Comparison of ENCODE assay signal across 8 mouse cellular contexts in the genomic region with DNA sequence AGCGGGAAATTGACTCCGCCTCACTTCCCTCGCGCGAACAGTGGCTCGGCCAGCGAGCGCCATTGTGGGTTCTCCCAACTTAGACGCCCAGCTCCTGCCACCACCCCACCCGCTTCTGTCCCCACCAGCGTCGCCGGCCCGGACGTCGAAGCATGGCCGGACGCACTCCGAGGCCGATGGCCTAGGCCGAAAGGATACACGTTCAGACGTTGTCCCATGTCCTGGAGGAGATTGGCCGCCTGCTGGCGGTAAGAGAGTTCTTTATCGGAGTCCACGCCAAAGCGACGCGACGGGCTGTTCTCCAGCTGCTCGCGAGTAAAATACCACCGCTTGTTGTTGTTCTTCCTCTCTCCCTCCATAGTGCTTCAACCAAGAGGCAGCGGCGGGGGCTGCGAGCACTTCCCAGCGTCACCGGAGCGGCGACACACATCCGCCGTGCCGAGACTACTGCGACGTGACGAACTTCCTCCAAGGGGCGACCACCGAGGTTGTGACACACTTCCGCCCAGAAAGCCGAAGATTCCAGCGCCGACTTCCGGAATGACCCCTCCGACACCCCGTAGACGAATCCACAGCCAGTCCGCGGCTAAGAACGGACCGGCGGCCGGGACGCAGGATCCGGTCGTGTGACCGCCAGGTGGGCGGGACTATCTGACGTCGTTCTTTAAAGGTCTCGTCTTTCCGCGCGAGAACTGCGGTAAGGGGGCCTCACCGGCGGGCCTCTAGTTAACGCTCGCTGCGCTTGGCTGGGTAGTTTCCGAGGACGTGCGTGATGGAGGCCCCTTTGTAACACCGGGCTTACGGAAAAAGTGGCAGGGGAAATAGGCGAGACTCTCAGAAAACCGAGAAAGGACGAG. TPM values are rescaled to one million over a fixed set of nuclear protein-coding genes. Genes with fewer than 3 reads are reported as not detected.
DNase-seq lines count a peak whose midpoint lies in the region; ATAC-seq and TF ChIP-seq lines count a peak whose summit lies in the region.

No protein-coding gene starts in this region.

- H3K79me3 ChIP-seq in C2C12 (ENCODE audit: low read depth): peaks cover 63% of the 10 kb centered on the region

- peak overlapping the region; percentile 88 for H3ac ChIP-seq in C2C12 (ENCODE audit: control insufficient read depth, insufficient read length, low read depth)
- peak overlapping the region; percentile 76 for H3ac ChIP-seq in myocyte (ENCODE audit: control insufficient read depth, insufficient read length)

- H3K27me3 ChIP-seq in C2C12 (ENCODE audit: control insufficient read depth, insufficient read depth, insufficient read length) (no peaks in the 10 kb centered on the region), myocyte (ENCODE audit: control insufficient read depth, insufficient read depth, insufficient read length) (no peaks in the 10 kb centered on the region)
- H3K27me3 ChIP-seq in erythroblast, embryonic 14.5 days (ENCODE audit: control insufficient read depth): no peaks in the 10 kb centered on the region
- H3K27me3 ChIP-seq in heart, embryonic 11.5 days (ENCODE audit: control insufficient read depth, insufficient read depth, low read length): no peaks in the 10 kb centered on the region
- no peaks in the 10 kb centered on the region for H3K27me3 ChIP-seq in kidney, embryonic 16.5 days (ENCODE audit: insufficient read depth, low read length)
- no peaks in the 10 kb centered on the region for H3K27me3 ChIP-seq in liver, adult 2 months (ENCODE audit: control insufficient read depth, insufficient read depth, low read length)
- H3K27me3 ChIP-seq in splenic B cell, adult 2 months (ENCODE audit: control insufficient read depth, insufficient read depth, low read length, poor library complexity, severe bottlenecking): no peaks in the 10 kb centered on the region

- DNase-seq in brain, embryonic 14.5 days (ENCODE audit: low read depth): peak; percentile 100
- peak; percentile 94 for DNase-seq in liver, adult 2 months (ENCODE audit: extremely low read depth, low read depth, low spot score)
- peak; percentile 100 for DNase-seq in splenic B cell, adult 2 months (ENCODE audit: low read depth, low spot score)

- WGBS in heart, embryonic 11.5 days (ENCODE audit: insufficient replicate concordance): under 1% methylated on average over 88 of the region's 88 CpGs
- under 1% methylated on average over 88 of the region's 88 CpGs for WGBS in kidney, embryonic 16.5 days
- under 1% methylated on average over 87 of the region's 88 CpGs for WGBS in liver, adult 2 months

- no peak for TF ChIP-seq CTCF in C2C12 (IDR thresholded peaks at IDR 0.05; ENCODE audit: control insufficient read depth, insufficient read depth, insufficient read length)
- peak; percentile 39; the same call in 1 of the 2 replicates for TF ChIP-seq CTCF in brain, embryonic 14.5 days (IDR thresholded peaks at IDR 0.05; ENCODE audit: borderline replicate concordance, extremely low read depth, insufficient read depth, insufficient read length)
- TF ChIP-seq CTCF in liver, adult 2 months (IDR thresholded peaks at IDR 0.05; ENCODE audit: low read depth, low read length): peak; percentile 39

- peak overlapping the region; percentile 98 for H3K27ac ChIP-seq in heart, embryonic 11.5 days (ENCODE audit: low read depth, low read length)
- H3K27ac ChIP-seq in kidney, embryonic 16.5 days (ENCODE audit: low read length): peak overlapping the region; percentile 98
- peak overlapping the region; percentile 80 for H3K27ac ChIP-seq in liver, adult 2 months (replicated peaks; ENCODE audit: insufficient read depth, low read depth, low read length)

- peaks cover 40% of the 10 kb centered on the region for H3K4me1 ChIP-seq in erythroblast, embryonic 14.5 days (ENCODE audit: control insufficient read depth)
- peaks cover 21% of the 10 kb centered on the region for H3K4me1 ChIP-seq in heart, embryonic 11.5 days (ENCODE audit: control insufficient read depth, insufficient read depth, low read length)
- H3K4me1 ChIP-seq in kidney, embryonic 16.5 days (ENCODE audit: insufficient read depth, low read length): peaks cover 26% of the 10 kb centered on the region
- H3K4me1 ChIP-seq in liver, adult 2 months (ENCODE audit: control insufficient read depth, insufficient read depth, low read length): peaks cover 10% of the 10 kb centered on the region

- TF ChIP-seq POLR2A in brain, embryonic 14.5 days (IDR thresholded peaks at IDR 0.05; ENCODE audit: borderline replicate concordance, extremely low read depth, insufficient read depth, insufficient read length, poor library complexity, severe bottlenecking): peak; percentile 91; the same call in 1 of the 2 replicates
- TF ChIP-seq POLR2A in liver, adult 2 months (IDR thresholded peaks at IDR 0.05; ENCODE audit: extremely low read depth, insufficient read depth, low read length): peak; percentile 94
- peak; percentile 68 for TF ChIP-seq POLR2A in myocyte (IDR thresholded peaks at IDR 0.05; ENCODE audit: insufficient read length, low read depth)

- peak; percentile 96 for ATAC-seq in heart, embryonic 11.5 days (replicated peaks; ENCODE audit: insufficient number of reproducible peaks, low FRiP score, low TSS enrichment)
- peak; percentile 96 for ATAC-seq in kidney, embryonic 16.5 days (ENCODE audit: low FRiP score, low TSS enrichment)

- H3K4me2 ChIP-seq in heart, embryonic 11.5 days: peak overlapping the region; percentile 86
- peak overlapping the region; percentile 94 for H3K4me2 ChIP-seq in kidney, embryonic 16.5 days (replicated peaks; ENCODE audit: low read depth, low read length)
- H3K4me2 ChIP-seq in myocyte (ENCODE audit: low read depth): peak overlapping the region; percentile 89

- H3K9ac ChIP-seq in heart, embryonic 11.5 days (ENCODE audit: low read depth, low read length): peak overlapping the region; percentile 95
- peak overlapping the region; percentile 96 for H3K9ac ChIP-seq in kidney, embryonic 16.5 days (replicated peaks; ENCODE audit: low read length)
- H3K9ac ChIP-seq in liver, adult 2 months (ENCODE audit: low read depth, low read length): peak overlapping the region; percentile 93

- H3K4me3 ChIP-seq in C2C12 (ENCODE audit: insufficient read depth, poor library complexity, severe bottlenecking) (peak overlapping the region; percentile 99), myocyte (peak overlapping the region; percentile 98)
- peak overlapping the region; percentile 76 for H3K4me3 ChIP-seq in erythroblast, embryonic 14.5 days (replicated peaks)
- H3K4me3 ChIP-seq in heart, embryonic 11.5 days (ENCODE audit: low read depth, low read length): peak overlapping the region; percentile 94
- H3K4me3 ChIP-seq in kidney, embryonic 16.5 days (ENCODE audit: low read length): peak overlapping the region; percentile 99
- H3K4me3 ChIP-seq in liver, adult 2 months (ENCODE audit: insufficient read depth, low read depth, low read length): peak overlapping the region; percentile 92

- H3K79me2 ChIP-seq in C2C12 (ENCODE audit: control insufficient read depth, insufficient read depth) (peaks cover 74% of the 10 kb centered on the region), myocyte (ENCODE audit: control insufficient read depth, insufficient read depth) (peaks cover 65% of the 10 kb centered on the region)
- H3K79me2 ChIP-seq in liver, adult 2 months (ENCODE audit: control insufficient read depth, insufficient read depth, low read length): peaks cover 17% of the 10 kb centered on the region; the same call in 1 of the 2 replicates

- H3K36me3 ChIP-seq in C2C12 (ENCODE audit: control insufficient read depth, insufficient read depth): peaks cover 34% of the 10 kb centered on the region
- H3K36me3 ChIP-seq in erythroblast, embryonic 14.5 days (ENCODE audit: control insufficient read depth): peaks cover 42% of the 10 kb centered on the region
- peaks cover 9% of the 10 kb centered on the region for H3K36me3 ChIP-seq in heart, embryonic 11.5 days (ENCODE audit: control insufficient read depth, insufficient read depth, low read length)
- H3K36me3 ChIP-seq in kidney, embryonic 16.5 days (ENCODE audit: insufficient read depth, low read length): peaks cover 12% of the 10 kb centered on the region
- H3K36me3 ChIP-seq in liver, adult 2 months (ENCODE audit: control insufficient read depth, insufficient read depth, low read length): no peaks in the 10 kb centered on the region
- peaks cover 23% of the 10 kb centered on the region for H3K36me3 ChIP-seq in myocyte (ENCODE audit: control insufficient read depth, insufficient read depth)
- H3K36me3 ChIP-seq in splenic B cell, adult 2 months (ENCODE audit: control insufficient read depth, insufficient read depth, low read length, poor library complexity, severe bottlenecking): peaks cover 1% of the 10 kb centered on the region; the same call in 1 of the 2 replicates

- H3K9me3 ChIP-seq in erythroblast, embryonic 14.5 days (ENCODE audit: control insufficient read depth, low read length): no peaks in the 10 kb centered on the region
- H3K9me3 ChIP-seq in heart, embryonic 11.5 days (replicated peaks; ENCODE audit: control insufficient read depth, low read length): no peaks in the 10 kb centered on the region
- H3K9me3 ChIP-seq in kidney, embryonic 16.5 days (ENCODE audit: low read length): no peaks in the 10 kb centered on the region

RNA-seq across cellular contexts. Expression of gene Ccnt1, which starts 3.2 kb away (rescaled TPM):
- polyA plus RNA-seq in C2C12 (2012; fragmentation: generic; extraction: Trizol): 13.4 TPM
- polyA plus RNA-seq in brain, embryonic 14.5 days (2012; rRNA removed): 25.5 and 29.5 TPM in 2 replicates
- polyA plus RNA-seq in erythroblast, embryonic 14.5 days (2012): 0.41 and 0.61 TPM in 2 replicates
- 38.1 and 42.3 TPM in 2 replicates for polyA plus RNA-seq in heart, embryonic 11.5 days (2014; fragmentation: Nextera tagmentation; extraction: Ambion mirVana)
- 64.4 and 76.4 TPM in 2 replicates for polyA plus RNA-seq in kidney, embryonic 16.5 days (2015; fragmentation: Nextera tagmentation; extraction: Ambion mirVana)
- 13.5 and 13.8 TPM in 2 replicates for total RNA-seq in liver, adult 2 months (2014; rRNA removed)
- polyA plus RNA-seq in liver, adult 2 months (2012; rRNA removed): 5.4 and 7.4 TPM in 2 replicates
- polyA plus RNA-seq in myocyte (2012; fragmentation: generic; extraction: Trizol): 12.6 TPM

RNA-seq across cellular contexts. Expression of gene 4930415O20Rik, which starts 3.3 kb away (rescaled TPM):
- polyA plus RNA-seq in C2C12 (2012; fragmentation: generic; extraction: Trizol) (0.09 TPM), myocyte (2012; fragmentation: generic; extraction: Trizol) (0.10 TPM)
- not detected in 2 replicates for polyA plus RNA-seq in brain, embryonic 14.5 days (2012; rRNA removed)
- polyA plus RNA-seq in erythroblast, embryonic 14.5 days (2012): not detected in 2 replicates
- polyA plus RNA-seq in heart, embryonic 11.5 days (2014; fragmentation: Nextera tagmentation; extraction: Ambion mirVana): 0.73 and 1.0 TPM in 2 replicates
- polyA plus RNA-seq in kidney, embryonic 16.5 days (2015; fragmentation: Nextera tagmentation; extraction: Ambion mirVana): 0.41 and 0.69 TPM in 2 replicates
- not detected in 2 replicates for total RNA-seq in liver, adult 2 months (2014; rRNA removed)
- polyA plus RNA-seq in liver, adult 2 months (2012; rRNA removed): not detected in 2 replicates

RNA-seq across cellular contexts. Expression of gene Kansl2, which starts 33.4 kb away (rescaled TPM):
- 178 TPM for polyA plus RNA-seq in C2C12 (2012; fragmentation: generic; extraction: Trizol)
- 106 and 115 TPM in 2 replicates for polyA plus RNA-seq in brain, embryonic 14.5 days (2012; rRNA removed)
- polyA plus RNA-seq in erythroblast, embryonic 14.5 days (2012): 2.3 and 2.7 TPM in 2 replicates
- 75.9 and 77.5 TPM in 2 replicates for polyA plus RNA-seq in heart, embryonic 11.5 days (2014; fragmentation: Nextera tagmentation; extraction: Ambion mirVana)
- 106 and 113 TPM in 2 replicates for polyA plus RNA-seq in kidney, embryonic 16.5 days (2015; fragmentation: Nextera tagmentation; extraction: Ambion mirVana)
- 17.9 and 22.2 TPM in 2 replicates for total RNA-seq in liver, adult 2 months (2014; rRNA removed)
- 18.0 and 21.9 TPM in 2 replicates for polyA plus RNA-seq in liver, adult 2 months (2012; rRNA removed)
- polyA plus RNA-seq in myocyte (2012; fragmentation: generic; extraction: Trizol): 109 TPM

RNA-seq across cellular contexts. Expression of gene Adcy6, which starts 42.4 kb away (rescaled TPM):
- polyA plus RNA-seq in C2C12 (2012; fragmentation: generic; extraction: Trizol) (52.6 TPM), myocyte (2012; fragmentation: generic; extraction: Trizol) (32.4 TPM)
- 38.3 and 50.2 TPM in 2 replicates for polyA plus RNA-seq in brain, embryonic 14.5 days (2012; rRNA removed)
- 1.6 TPM in 2 replicates for polyA plus RNA-seq in erythroblast, embryonic 14.5 days (2012)
- 24.5 and 34.8 TPM in 2 replicates for polyA plus RNA-seq in heart, embryonic 11.5 days (2014; fragmentation: Nextera tagmentation; extraction: Ambion mirVana)
- 24.4 and 26.0 TPM in 2 replicates for polyA plus RNA-seq in kidney, embryonic 16.5 days (2015; fragmentation: Nextera tagmentation; extraction: Ambion mirVana)
- 8.9 and 11.8 TPM in 2 replicates for total RNA-seq in liver, adult 2 months (2014; rRNA removed)
- polyA plus RNA-seq in liver, adult 2 months (2012; rRNA removed): 13.7 and 16.3 TPM in 2 replicates

Comparison
In these comparisons a context has a peak if more than half of its experiments do, and no peak if none do; other contexts are left out.
1. Peak in every context shown above with its lines: DNase-seq, ATAC-seq, H3K4me3 ChIP-seq and H3K27ac ChIP-seq.